Mouse (Mus musculus): Measurements from ENCODE around the gene Rsph4a. TPM values are rescaled to one million over a fixed set of nuclear protein-coding genes. Genes with fewer than 3 reads are reported as not detected.

Gene Rsph4a
- 19.8 TPM for polyA plus RNA-seq (2014; fragmentation: Illumina TruSeq; extraction: RNeasy Lipid Tissue Mini Kit (QIAGEN cat#74804))

GRCm38 (mm10) chr10:33904530-33905481 lies at the start of gene Rsph4a:
Gene Rsph4a, plus strand, starts transcription at chr10:33905111.

GRCm38 (mm10) chr10:33857421-33857820 lies 47.5 kb upstream of the Rsph4a start, which contains the start of gene Sult3a1:
Gene Sult3a1, plus strand, starts transcription at chr10:33857721.

GRCm38 (mm10) chr10:33950803-33951583 lies 46.1 kb downstream of the Rsph4a start, which contains the start of gene Zup1:
Gene Zup1, minus strand, starts transcription at chr10:33951269.

Other genes with a start within 250 kb of the Rsph4a start
- not detected for gene Sult3a2, start 118.4 kb upstream of the Rsph4a start, polyA plus RNA-seq (2014; fragmentation: Illumina TruSeq; extraction: RNeasy Lipid Tissue Mini Kit (QIAGEN cat#74804))
- not detected for gene Sult3a1, start 47.4 kb upstream of the Rsph4a start, polyA plus RNA-seq (2014; fragmentation: Illumina TruSeq; extraction: RNeasy Lipid Tissue Mini Kit (QIAGEN cat#74804))
- 54.3 TPM for gene Zup1, start 46.2 kb downstream of the Rsph4a start, polyA plus RNA-seq (2014; fragmentation: Illumina TruSeq; extraction: RNeasy Lipid Tissue Mini Kit (QIAGEN cat#74804))
- gene Rwdd1, start 114.5 kb downstream of the Rsph4a start, polyA plus RNA-seq (2014; fragmentation: Illumina TruSeq; extraction: RNeasy Lipid Tissue Mini Kit (QIAGEN cat#74804)) = 285 TPM
- 2.9 TPM for gene Trappc3l, start 132.5 kb downstream of the Rsph4a start, polyA plus RNA-seq (2014; fragmentation: Illumina TruSeq; extraction: RNeasy Lipid Tissue Mini Kit (QIAGEN cat#74804))
- gene Calhm4, start 139.2 kb downstream of the Rsph4a start, polyA plus RNA-seq (2014; fragmentation: Illumina TruSeq; extraction: RNeasy Lipid Tissue Mini Kit (QIAGEN cat#74804)) = not detected
- 3.8 TPM for gene Calhm5, start 191.4 kb downstream of the Rsph4a start, polyA plus RNA-seq (2014; fragmentation: Illumina TruSeq; extraction: RNeasy Lipid Tissue Mini Kit (QIAGEN cat#74804))
- 1.3 TPM for gene Calhm6, start 222.9 kb downstream of the Rsph4a start, polyA plus RNA-seq (2014; fragmentation: Illumina TruSeq; extraction: RNeasy Lipid Tissue Mini Kit (QIAGEN cat#74804))